Mouse (Mus musculus) MEL (cell line): ENCODE measurements around the gene Slc9a3r1. TPM values are rescaled to one million over a fixed set of nuclear protein-coding genes. Genes with fewer than 3 reads are reported as not detected.
A peak's percentile ranks its signal among the peaks of the same experiment; 100 is the strongest.

Source experiments
- DNase-seq: peaks from one replicate; pipeline ENCODE4 v3.0.0; 2011; ENCODE audit warnings: low read depth, low spot score
- H3K27ac ChIP-seq: 2 replicates; pipeline ENCODE4 v1.5.1; 2012; ENCODE audit warnings: low read depth, mild to moderate bottlenecking, control low read depth, low read length, moderate library complexity; ENCODE audit not compliant: control insufficient read depth
- H3K27me3 ChIP-seq, 2 experiments: fragments of 150-350 bp in 1 of 2; sonication (generic) in 1 of 2; 2 replicates each; pipeline ENCODE4 v1.6.1; 2012; ENCODE audit warnings: low read length in 2 of 2, mild to moderate bottlenecking in 2 of 2, improper control_type of control experiment in 1 of 2, moderate library complexity in 1 of 2; ENCODE audit not compliant: insufficient read depth in 2 of 2, control insufficient read depth in 1 of 2
- H3K36me3 ChIP-seq, 2 experiments: 2 replicates each; pipeline ENCODE4 v1.6.1; 2012 to 2014; ENCODE audit warnings: low read length in 2 of 2, improper control_type of control experiment in 1 of 2, inconsistent platforms in 1 of 2, mild to moderate bottlenecking in 1 of 2; ENCODE audit not compliant: insufficient read depth in 2 of 2, control insufficient read depth in 1 of 2
- H3K4me1 ChIP-seq, 2 experiments: fragments of 150-350 bp in 1 of 2; sonication (generic) in 1 of 2; 2 replicates each; pipeline ENCODE4 v1.6.1; 2012; ENCODE audit warnings: low read length in 2 of 2, improper control_type of control experiment in 1 of 2, mild to moderate bottlenecking in 1 of 2; ENCODE audit not compliant: insufficient read depth in 2 of 2, control insufficient read depth in 1 of 2
- H3K4me3 ChIP-seq, 2 experiments: fragments of 150-350 bp in 1 of 2; sonication (generic) in 1 of 2; 2 replicates each; pipeline ENCODE4 v1.5.1; 2012; ENCODE audit warnings: low read depth in 2 of 2, low read length in 2 of 2, mild to moderate bottlenecking in 2 of 2, moderate library complexity in 2 of 2, control low read depth in 1 of 2, improper control_type of control experiment in 1 of 2; ENCODE audit not compliant: control insufficient read depth in 1 of 2, insufficient read depth in 1 of 2
- H3K79me2 ChIP-seq: 2 replicates; pipeline ENCODE4 v1.6.1; 2012; ENCODE audit warnings: mild to moderate bottlenecking, low read length, moderate library complexity; ENCODE audit not compliant: control insufficient read depth, poor library complexity, insufficient read depth
- H3K9ac ChIP-seq: 2 replicates; pipeline ENCODE4 v1.6.1; 2012; ENCODE audit warnings: low read depth, mild to moderate bottlenecking, control low read depth, low read length, moderate library complexity; ENCODE audit not compliant: control insufficient read depth, poor library complexity, severe bottlenecking
- H3K9me3 ChIP-seq: fragments of 150-350 bp; sonication (generic); replicated peaks from 2 replicates; pipeline ENCODE4 v1.6.1; 2012; ENCODE audit warnings: mild to moderate bottlenecking, low read length, improper control_type of control experiment, moderate library complexity; ENCODE audit not compliant: insufficient read depth
- E2F4 ChIP-seq: IDR thresholded peaks from 2 replicates; pipeline ENCODE4 v1.6.1; 2011; ENCODE audit warnings: low read depth, low read length, improper control_type of control experiment, borderline replicate concordance
- ELF1 ChIP-seq: IDR thresholded peaks from 2 replicates; pipeline ENCODE4 v1.6.1; 2014; ENCODE audit warnings: low read depth, mild to moderate bottlenecking, inconsistent platforms, low read length, improper control_type of control experiment, moderate library complexity
- ETS1 ChIP-seq: IDR thresholded peaks from 2 replicates; pipeline ENCODE4 v1.6.1; 2012; ENCODE audit warnings: low read depth, mild to moderate bottlenecking, inconsistent platforms, low read length, improper control_type of control experiment, moderate library complexity
- GABPA ChIP-seq: IDR thresholded peaks from 2 replicates; pipeline ENCODE4 v1.6.1; 2012; ENCODE audit warnings: low read depth, mild to moderate bottlenecking, inconsistent platforms, low read length, improper control_type of control experiment, moderate library complexity
- HCFC1 ChIP-seq: IDR thresholded peaks from 2 replicates; pipeline ENCODE4 v1.6.1; 2012; ENCODE audit warnings: low read depth, mild to moderate bottlenecking, inconsistent platforms, low read length, improper control_type of control experiment, moderate library complexity
- JUND ChIP-seq: IDR thresholded peaks from 2 replicates; pipeline ENCODE4 v1.6.1; 2011; ENCODE audit warnings: low read depth, mild to moderate bottlenecking, improper control_type of control experiment, low read length
- MAFK ChIP-seq: IDR thresholded peaks from 2 replicates; pipeline ENCODE4 v1.6.1; 2011; ENCODE audit warnings: low read depth, mild to moderate bottlenecking, low read length, improper control_type of control experiment, borderline replicate concordance
- MAX ChIP-seq: IDR thresholded peaks from 2 replicates; pipeline ENCODE4 v1.6.1; 2011; ENCODE audit warnings: low read length, improper control_type of control experiment
- MAZ ChIP-seq: IDR thresholded peaks from 2 replicates; pipeline ENCODE4 v1.6.1; 2012; ENCODE audit warnings: low read depth, mild to moderate bottlenecking, inconsistent platforms, low read length, improper control_type of control experiment
- NRF1 ChIP-seq: IDR thresholded peaks from 2 replicates; pipeline ENCODE4 v1.6.1; 2014; ENCODE audit warnings: low read depth, mild to moderate bottlenecking, inconsistent platforms, low read length, improper control_type of control experiment, moderate library complexity; ENCODE audit not compliant: poor library complexity, insufficient read depth, severe bottlenecking
- POLR2A ChIP-seq, 2 experiments: IDR thresholded peaks; 2 replicates each; pipeline ENCODE4 v1.6.1; 2011 to 2012; ENCODE audit warnings: low read length in 2 of 2, mild to moderate bottlenecking in 2 of 2, control low read depth in 1 of 2, improper control_type of control experiment in 1 of 2, low read depth in 1 of 2, moderate library complexity in 1 of 2; ENCODE audit not compliant: control insufficient read depth in 1 of 2, insufficient read depth in 1 of 2, poor library complexity in 1 of 2
- RAD21 ChIP-seq: IDR thresholded peaks from 2 replicates; pipeline ENCODE4 v1.6.1; 2011; ENCODE audit warnings: mild to moderate bottlenecking, low read depth, low read length, improper control_type of control experiment
- SIN3A ChIP-seq: IDR thresholded peaks from 2 replicates; pipeline ENCODE4 v1.6.1; 2012; ENCODE audit warnings: low read length, improper control_type of control experiment, inconsistent platforms
- TAL1 ChIP-seq: IDR thresholded peaks from 2 replicates; pipeline ENCODE4 v1.6.1; 2012; ENCODE audit warnings: mild to moderate bottlenecking, inconsistent platforms, low read length, moderate library complexity, mixed read lengths
- UBTF ChIP-seq: IDR thresholded peaks from 2 replicates; pipeline ENCODE4 v1.6.1; 2012; ENCODE audit warnings: low read depth, mild to moderate bottlenecking, inconsistent platforms, low read length, improper control_type of control experiment, moderate library complexity, borderline replicate concordance; ENCODE audit not compliant: insufficient read depth
- USF2 ChIP-seq, 2 experiments: IDR thresholded peaks; 2 replicates each; pipeline ENCODE4 v1.6.1; 2011 to 2012; ENCODE audit warnings: improper control_type of control experiment in 2 of 2, low read length in 2 of 2, borderline replicate concordance in 1 of 2, inconsistent platforms in 1 of 2, low read depth in 1 of 2, mild to moderate bottlenecking in 1 of 2; ENCODE audit not compliant: insufficient read depth in 1 of 2
- ZKSCAN1 ChIP-seq: IDR thresholded peaks from 2 replicates; pipeline ENCODE4 v1.6.1; 2012; ENCODE audit warnings: low read depth, mild to moderate bottlenecking, inconsistent platforms, low read length, improper control_type of control experiment, moderate library complexity
- polyA plus RNA-seq, 2 experiments: library from polyadenylated mRNA; stranded (reverse) in 1 of 2; unstranded in 1 of 2; fragments of >175 nt in 1 of 2; fragments of >200 nt in 1 of 2; gene quantifications; 2 replicates each; pipeline versions ENCODE4 v1.2.1 to v1.2.4; 2012; ENCODE audit warnings: low replicate concordance in 2 of 2, low read depth in 1 of 2; ENCODE audit not compliant: insufficient read length in 2 of 2, insufficient read depth in 1 of 2, missing spikeins in 1 of 2
- total RNA-seq: library from RNA; depleted of rRNA; stranded (reverse); fragments of 300-350 nt; gene quantifications from 2 replicates; pipeline ENCODE4 v1.2.3, GENCODE M21; 2012

Slc9a3r1 gene
- total and polyA plus RNA-seq, 3 experiments, result 112 to 127 TPM; not detected in 1

DNA sequence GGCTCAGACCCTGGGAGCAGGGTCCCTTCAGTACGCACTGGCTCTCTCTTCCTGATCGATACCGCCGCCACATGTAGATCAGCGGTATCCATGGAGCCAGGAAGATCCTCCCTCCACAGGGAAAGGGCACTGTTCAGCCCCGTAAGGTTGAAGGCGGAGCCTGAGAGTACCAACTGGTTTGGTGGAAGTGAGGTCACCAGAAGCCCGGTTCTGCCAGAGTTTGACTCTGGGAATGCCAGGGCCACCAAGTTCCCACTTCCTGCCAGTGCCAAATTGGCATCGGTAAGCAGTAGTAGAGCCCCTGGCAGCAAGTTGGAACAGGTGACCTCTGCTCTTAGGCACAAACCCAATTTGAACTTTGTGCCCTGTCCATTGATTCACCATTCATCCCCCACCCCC is 1.8 kb downstream of the Slc9a3r1 start:
- Histone ChIP-seq H3K9ac (peak overlapping the region; percentile 90), H3K4me1 (peaks cover 0 to 29% of the 10 kb centered on the region in 2 experiments), H3K27ac (peak overlapping the region; percentile 1; the same call in 1 of the 2 replicates)

DNA sequence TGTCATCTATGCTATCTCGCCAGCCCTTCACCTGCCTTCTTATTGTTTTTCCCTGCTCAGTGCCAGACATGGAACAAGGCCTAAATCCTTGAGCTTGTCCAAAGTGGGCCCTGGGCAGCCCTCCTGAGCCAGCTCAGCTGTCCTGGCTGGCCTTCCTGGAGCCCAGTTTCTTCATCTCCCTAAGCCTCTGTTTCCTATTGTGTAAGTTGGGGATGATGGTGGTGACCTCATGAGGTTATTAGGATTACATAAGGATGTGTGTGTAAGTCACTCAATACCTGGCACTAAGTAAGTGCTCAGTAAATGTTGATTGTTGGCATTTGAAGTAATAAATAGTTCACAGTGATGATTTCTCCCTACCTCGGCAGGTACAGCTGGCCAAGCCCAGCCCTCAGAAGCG is 3.6 kb downstream of the Slc9a3r1 start:
- Histone ChIP-seq H3K4me1 (peaks cover 0 to 16% of the 10 kb centered on the region in 2 experiments), H3K4me3 (no peak overlapping the region), H3K9ac (no peak overlapping the region), H3K36me3 (peaks cover 7 to 16% of the 10 kb centered on the region in 2 experiments), H3K27me3 (no peaks in the 10 kb centered on the region), H3K79me2 (peaks cover 42% of the 10 kb centered on the region), H3K9me3 (no peaks in the 10 kb centered on the region), H3K27ac (no peak overlapping the region)
- no peak for TF ChIP-seq ELF1
- TF ChIP-seq GABPA, result no peak
- no peak for TF ChIP-seq E2F4
- TF ChIP-seq HCFC1, result no peak
- TF ChIP-seq RAD21, result no peak
- no peak for TF ChIP-seq MAFK
- TF ChIP-seq JUND, result no peak
- no peak for TF ChIP-seq TAL1
- DNase-seq, result no peak

More for the DNA sequence above, 1.8 kb downstream of the Slc9a3r1 start:
- no peak for TF ChIP-seq RAD21
- no peak for TF ChIP-seq ZKSCAN1
- TF ChIP-seq POLR2A (IDR thresholded peaks at IDR 0.05; ENCODE audit: control insufficient read depth in 1 of 2, insufficient read depth in 1 of 2, low read depth in 1 of 2, low read length in 2 of 2, poor library complexity in 1 of 2), result no peak
- TF ChIP-seq SIN3A, result no peak
- TF ChIP-seq UBTF, result no peak
- TF ChIP-seq MAZ, result no peak
- TF ChIP-seq NRF1, result no peak
- no peak for TF ChIP-seq JUND
- TF ChIP-seq USF2 (IDR thresholded peaks at IDR 0.05; ENCODE audit: borderline replicate concordance in 1 of 2, insufficient read depth in 1 of 2, low read depth in 1 of 2, low read length in 2 of 2), result no peak
- TF ChIP-seq ETS1, result no peak
- no peak for TF ChIP-seq MAX
- no peak for TF ChIP-seq E2F4
- peaks cover 4 to 16% of the 10 kb centered on the region in 2 experiments for H3K36me3 ChIP-seq
- peaks cover 40% of the 10 kb centered on the region for H3K79me2 ChIP-seq
- H3K9me3 ChIP-seq, result no peaks in the 10 kb centered on the region
- peak overlapping the region; percentile 82 to 94 for H3K4me3 ChIP-seq
- peak; percentile 48 for DNase-seq
- no peaks in the 10 kb centered on the region for H3K27me3 ChIP-seq
